Mouse (Mus musculus) G1E (cell line): ENCODE results near the gene Gm36210.

Source experiments
- CTCF ChIP-seq: IDR thresholded peaks from 2 replicates; pipeline ENCODE4 v1.5.1; 2012; ENCODE audit warnings: low read depth, low read length, inconsistent platforms, mixed read lengths
- GATA1 ChIP-seq: IDR thresholded peaks from 2 replicates; pipeline ENCODE4 v1.6.1; 2012; ENCODE audit warnings: borderline replicate concordance, low read length, inconsistent platforms, mixed read lengths
- GATA2 ChIP-seq: IDR thresholded peaks from 2 replicates; pipeline ENCODE4 v1.6.1; 2012; ENCODE audit warnings: low read depth, low read length, inconsistent platforms, borderline replicate concordance
- POLR2AphosphoS5 ChIP-seq: IDR thresholded peaks from 2 replicates; pipeline ENCODE4 v1.6.1; 2012; ENCODE audit warnings: low read depth, low read length, inconsistent platforms; ENCODE audit not compliant: insufficient replicate concordance
- TAL1 ChIP-seq: conservative IDR thresholded peaks from 2 replicates; pipeline ENCODE4 v1.6.1; 2012; ENCODE audit warnings: low read depth, low read length, inconsistent platforms, mixed read lengths

DNA sequence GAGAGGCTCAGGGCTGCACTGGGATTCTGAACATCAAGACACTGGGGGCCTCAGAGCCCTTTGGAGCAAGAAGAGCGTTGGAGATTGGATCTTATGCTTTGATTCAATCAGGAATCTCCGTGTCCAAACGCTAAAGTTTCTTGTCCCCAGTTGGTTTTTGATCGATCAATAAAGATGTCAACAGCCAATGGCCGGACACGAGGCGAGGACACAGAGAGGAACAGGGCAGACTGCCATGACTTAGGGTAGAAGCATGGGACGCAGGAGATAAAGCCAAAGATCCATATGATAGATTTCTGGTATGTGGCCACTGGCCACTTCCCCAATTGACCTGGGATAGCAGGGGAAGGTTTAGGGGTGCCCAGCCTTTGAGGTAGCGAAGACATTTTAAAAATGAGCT is 49.8 kb downstream of the Gm36210 start:
- TF ChIP-seq CTCF (no peak), GATA1 (no peak), POLR2AphosphoS5 (no peak), TAL1 (no peak), GATA2 (no peak)
